Mouse (Mus musculus): ENCODE measurements around the gene Igfbp6. TPM values are rescaled to one million over a fixed set of nuclear protein-coding genes. Genes with fewer than 3 reads are reported as not detected.
"Not testable (repeated sequence)": the region's sequence is repeated elsewhere in the genome, so short reads cannot be mapped to it uniquely, and the experiment has no call there.

Igfbp6 gene
- total RNA-seq, 2 experiments from 2014 or later = 43.4 to 51.3 TPM

DNA sequence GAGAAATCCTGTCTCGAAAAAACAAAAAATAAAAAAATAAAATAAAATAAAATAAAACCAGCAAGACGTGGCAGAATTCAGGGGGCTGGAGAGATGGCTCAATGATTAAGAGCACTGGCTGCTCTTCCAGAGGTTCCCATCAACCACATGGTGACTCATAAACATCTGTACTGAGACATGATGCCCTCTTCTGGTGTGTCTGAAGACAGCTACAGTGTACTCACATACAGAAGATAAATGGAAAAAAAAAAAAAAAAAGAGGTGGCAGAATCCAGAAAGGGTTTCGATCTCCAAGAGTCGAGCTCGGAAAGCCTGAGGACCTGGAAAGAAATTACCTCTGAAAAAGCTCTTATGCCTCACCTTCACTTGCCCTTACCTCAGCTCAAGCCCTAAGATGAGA, 3.0 kb upstream of the Igfbp6 start:
- no peak for DNase-seq

DNA sequence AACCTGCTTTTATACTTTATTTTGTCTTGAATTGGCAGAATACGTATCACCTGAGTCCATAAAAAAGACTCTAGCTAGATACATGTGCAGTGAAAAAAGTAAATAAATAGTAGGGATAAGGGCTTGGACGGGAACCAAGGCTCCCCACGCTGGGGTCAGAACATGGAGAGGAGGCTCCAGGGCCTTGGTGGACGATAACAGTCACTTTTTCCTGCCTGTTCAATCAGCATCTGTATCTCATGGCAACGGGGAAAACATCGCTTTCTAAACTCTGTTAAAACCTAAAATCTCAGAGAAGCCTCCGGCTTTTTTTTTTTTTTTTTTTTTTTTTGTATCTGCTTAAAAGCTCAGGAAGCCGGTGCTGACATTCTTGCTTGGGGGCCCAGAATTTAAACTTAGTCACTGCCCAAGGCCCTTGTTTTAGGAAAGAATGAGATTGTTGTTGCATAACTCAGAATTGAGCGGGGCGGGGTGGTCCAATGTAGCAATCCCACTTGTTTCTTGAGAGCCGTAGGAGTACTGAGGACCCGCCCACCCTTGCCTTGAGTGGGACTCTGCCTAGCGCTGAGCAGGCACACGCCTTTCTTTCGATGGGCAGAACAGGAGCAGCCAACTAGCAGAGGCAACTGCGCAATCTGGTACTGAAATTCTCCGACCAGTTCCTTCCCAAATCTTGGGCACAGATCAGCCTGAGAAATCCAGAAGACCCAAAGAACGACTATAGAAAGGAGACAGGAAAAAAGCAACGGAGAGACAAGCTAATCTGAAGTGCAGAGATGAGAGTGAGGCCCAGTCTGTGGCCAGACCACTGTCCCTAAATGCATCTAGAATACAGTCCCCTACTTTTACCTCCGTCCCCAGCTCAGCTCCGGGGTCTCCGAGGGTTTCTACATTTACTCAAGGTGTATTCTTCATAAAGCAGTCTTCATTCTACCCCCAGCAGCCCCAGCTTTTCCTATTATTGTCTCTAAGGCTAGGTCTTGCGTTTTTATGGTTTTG, 949 bp upstream of the Igfbp6 start:
- no peak for DNase-seq

DNA sequence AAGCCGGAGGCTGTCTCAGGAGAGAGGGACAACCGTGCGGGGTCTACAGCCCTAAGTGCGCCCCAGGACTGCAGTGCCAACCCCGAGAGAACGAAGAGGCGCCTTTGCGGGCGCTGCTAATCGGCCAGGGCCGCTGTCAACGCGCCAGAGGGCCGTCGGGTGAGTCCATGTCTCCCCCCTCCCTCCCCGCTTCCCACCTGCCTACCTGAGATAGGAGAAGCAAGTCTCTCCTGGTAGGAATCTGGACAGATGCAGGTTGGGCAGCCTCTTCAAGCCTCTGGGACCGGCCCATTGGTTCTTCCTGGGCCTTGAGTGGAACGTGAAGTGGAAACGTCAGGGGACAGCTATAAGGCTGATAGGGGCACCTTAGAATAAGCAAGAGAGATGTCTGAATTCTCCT, 564 bp downstream of the Igfbp6 start:
- no peak for DNase-seq

DNA sequence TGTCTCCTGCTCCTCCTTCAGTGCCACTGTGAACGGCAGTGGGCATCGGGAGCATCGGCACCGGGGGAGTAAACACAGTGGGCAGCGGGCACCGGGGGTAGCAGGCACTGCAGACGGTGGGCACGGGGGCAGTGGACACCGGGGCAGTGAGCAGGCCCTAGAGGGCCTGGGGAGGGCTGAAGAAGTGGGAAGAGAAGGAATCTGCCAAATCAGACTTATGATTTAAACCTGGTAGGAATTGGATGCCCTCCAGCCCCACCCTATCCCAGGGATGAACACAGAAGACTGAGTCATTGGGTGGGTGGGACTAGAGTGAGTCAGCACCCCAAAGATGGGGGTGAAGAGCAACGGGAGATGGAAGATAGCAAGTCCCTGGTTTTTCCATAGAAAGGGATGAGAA, 1.2 kb downstream of the Igfbp6 start:
- DNase-seq = peak; percentile 86 to 89

DNA sequence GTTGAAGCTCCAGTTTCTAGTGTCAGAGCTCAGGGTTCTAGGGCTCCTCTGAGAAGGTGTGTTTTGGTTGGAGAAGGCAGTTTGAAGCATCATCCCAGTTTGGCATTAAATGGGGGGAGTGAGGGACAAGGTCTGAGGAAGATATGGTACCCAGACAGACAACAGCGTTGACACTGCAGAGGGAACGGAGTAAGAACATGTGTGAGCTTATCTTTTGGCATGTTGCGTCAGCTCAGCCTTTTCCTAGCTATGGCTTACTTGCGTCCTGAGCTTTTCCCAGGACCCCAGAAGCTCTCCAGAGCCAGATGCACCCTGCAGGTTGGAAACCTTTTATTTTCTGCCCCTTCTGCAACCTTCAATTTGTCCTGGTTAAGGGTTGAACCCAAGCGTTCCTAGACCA, 1.9 kb downstream of the Igfbp6 start:
- DNase-seq = no peak

DNA sequence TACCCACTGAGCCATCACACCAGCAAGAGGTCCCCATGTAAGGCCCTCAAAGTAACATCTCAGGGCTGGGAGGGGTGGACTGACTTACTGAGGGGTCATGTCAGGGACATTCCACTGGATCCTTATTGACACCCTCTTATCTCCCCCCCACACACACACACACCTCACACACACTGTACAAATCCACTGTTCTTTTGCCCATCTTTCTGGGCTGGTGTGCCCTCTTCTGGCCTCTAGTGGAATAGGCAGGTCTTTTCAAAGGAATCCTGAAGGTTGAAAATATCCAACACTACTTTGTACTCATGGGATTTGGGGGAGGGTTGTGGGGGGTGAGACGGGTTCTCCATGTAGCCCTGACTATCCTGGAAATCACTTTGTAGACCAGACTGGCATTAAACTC, 2.7 kb downstream of the Igfbp6 start:
- DNase-seq = peak; percentile 44 to 60

DNA sequence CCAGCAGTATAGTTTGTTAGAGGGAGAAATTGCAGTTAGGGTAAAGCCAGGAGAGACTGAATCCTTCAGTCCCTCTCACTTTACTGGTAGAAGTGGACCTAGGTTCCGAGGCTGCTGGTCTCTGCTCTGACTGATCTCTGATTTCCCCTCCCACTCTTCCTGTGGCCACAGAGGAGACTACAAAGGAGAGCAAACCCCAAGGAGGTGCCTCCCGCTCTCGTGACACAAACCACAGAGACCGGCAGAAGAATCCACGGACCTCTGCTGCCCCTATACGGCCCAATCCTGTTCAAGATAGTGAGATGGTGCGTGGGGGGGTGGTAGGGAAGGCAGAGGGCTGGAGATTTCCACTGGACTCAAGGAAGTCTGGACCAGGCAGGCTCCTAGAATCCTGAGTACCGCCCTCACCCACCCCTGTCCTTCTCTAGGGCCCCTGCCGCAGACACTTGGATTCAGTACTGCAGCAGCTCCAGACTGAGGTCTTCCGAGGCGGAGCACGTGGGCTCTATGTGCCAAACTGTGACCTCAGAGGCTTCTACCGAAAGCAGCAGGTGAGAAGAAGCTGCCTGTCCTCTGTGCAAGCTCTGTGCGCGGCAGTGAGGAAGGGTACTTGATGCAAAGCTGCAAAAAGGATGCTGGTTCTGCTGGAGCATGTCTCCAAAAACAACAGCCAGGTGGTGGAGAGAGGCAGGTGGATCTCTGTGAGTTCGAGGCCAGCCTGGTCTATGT, 3.7 kb downstream of the Igfbp6 start:
- DNase-seq = no peak

DNA sequence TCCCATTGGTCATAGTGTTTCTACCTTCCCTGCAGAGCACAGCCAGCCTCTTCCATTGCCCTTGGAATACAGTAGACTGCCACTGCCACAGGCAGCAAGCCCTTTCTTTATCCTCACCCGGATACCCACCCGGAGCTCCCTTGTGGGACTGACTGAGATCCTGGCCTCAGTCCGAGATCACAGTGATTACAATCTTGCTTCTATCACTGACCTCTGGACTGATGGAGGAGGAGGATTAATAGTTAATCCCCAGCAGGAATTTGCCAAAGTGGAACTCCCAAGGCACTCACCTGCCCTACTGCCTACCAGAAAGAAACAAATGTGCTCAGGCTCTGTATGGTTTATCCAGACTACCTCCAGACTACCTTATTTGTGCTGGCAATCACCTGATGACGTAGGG, 5.4 kb downstream of the Igfbp6 start:
- no peak for DNase-seq

DNA sequence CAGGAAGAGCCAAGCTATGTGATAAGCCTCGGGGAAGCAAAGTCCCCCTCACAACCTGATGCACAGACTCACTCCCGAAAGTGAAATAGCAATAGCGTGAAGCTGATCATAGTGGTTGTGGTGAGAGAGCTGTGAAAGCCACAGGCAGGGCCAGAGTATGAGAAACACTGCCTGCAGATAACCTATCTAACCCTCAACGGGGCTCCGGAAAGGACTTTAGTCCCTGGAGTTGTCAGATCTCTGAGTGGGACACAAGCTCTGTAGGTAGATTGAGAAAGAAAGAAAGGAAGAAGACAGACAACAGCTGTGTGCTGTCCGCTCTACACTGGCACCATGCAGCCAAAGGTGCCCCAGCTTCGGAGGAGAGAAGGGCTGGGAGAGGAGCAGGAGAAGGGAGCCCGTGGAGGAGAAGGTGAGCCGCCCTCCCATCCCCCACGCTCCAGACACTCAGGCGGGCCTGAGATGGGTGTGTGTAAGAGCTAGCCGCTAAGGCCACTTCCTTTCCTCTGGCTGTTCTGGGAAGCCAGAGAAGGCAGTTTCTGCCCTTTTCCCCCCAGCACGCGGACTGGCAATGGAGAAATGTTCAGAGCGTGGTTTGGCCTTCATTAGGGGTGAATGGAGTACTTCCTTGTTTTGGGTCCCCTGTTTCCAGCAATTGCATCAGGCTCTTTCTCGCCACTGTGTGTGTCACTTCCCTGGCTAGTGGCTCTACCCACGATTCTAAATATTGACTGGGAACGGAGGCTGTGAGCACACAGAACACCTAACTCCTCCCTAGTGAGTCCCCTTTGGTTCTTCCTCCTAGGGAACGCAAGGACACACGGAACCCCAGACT, 6.4 kb downstream of the Igfbp6 start, which contains the start of gene Soat2:
Soat2 (plus strand) TSS at position 226 of the 835 bp plus-strand sequence.
- DNase-seq = peak; percentile 35 to 61

DNA sequence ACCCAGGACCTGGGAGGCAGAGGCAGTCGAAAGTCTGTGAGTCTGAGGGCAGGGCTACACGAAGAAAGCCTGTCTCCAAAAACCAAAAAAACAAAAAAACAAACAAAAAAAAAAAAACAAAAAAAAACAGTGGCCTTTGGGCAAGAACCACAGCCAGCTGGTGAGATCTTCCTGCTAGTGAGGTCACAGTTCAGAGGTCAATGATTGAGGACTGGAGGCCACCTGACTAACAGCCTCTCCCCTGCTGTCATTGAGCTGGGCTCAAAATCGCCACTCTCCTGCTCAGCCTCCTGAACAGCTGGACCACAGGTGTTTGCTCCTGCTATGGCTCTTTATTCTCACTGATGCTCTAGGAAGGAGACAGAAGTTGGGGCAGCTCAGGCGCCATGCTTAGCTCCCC, 8.5 kb downstream of the Igfbp6 start:
- DNase-seq = no peak

DNA sequence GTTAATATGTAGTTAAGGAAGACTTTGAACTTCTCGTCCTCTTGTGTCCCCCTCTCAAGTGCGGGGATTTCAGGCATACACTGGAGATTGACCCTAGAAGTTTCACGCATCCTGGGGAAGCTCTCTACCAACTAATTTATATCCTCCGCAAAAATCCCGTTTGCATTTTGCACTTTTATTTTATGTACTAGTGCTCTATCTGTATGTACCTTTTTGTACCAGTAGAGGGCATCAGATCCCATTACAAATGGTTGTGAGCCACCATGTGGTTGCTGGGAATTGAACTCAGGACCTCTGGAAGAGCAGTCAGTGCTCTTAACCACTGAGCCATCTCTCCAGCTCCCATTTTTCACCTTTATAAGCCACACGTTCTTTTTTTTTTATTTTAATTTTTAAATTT, 10.8 kb downstream of the Igfbp6 start:
- not testable (repeated sequence) for DNase-seq

DNA sequence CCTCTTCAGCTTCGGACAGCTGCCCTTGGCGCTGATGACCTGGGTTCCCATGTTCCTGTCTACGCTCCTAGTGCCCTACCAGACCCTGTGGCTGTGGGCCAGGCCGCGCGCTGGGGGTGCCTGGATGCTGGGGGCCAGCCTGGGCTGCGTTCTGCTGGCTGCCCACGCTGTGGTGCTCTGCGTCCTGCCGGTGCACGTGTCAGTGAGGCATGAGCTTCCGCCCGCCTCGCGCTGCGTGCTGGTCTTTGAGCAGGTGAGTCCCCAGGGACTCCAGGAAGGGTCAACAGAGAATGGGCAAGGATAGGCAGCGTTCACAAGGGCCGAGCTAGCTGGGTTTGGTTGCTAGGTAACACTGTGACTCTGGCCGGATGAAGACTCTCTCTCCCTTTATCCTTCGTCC, 12.7 kb downstream of the Igfbp6 start:
- DNase-seq = no peak

DNA sequence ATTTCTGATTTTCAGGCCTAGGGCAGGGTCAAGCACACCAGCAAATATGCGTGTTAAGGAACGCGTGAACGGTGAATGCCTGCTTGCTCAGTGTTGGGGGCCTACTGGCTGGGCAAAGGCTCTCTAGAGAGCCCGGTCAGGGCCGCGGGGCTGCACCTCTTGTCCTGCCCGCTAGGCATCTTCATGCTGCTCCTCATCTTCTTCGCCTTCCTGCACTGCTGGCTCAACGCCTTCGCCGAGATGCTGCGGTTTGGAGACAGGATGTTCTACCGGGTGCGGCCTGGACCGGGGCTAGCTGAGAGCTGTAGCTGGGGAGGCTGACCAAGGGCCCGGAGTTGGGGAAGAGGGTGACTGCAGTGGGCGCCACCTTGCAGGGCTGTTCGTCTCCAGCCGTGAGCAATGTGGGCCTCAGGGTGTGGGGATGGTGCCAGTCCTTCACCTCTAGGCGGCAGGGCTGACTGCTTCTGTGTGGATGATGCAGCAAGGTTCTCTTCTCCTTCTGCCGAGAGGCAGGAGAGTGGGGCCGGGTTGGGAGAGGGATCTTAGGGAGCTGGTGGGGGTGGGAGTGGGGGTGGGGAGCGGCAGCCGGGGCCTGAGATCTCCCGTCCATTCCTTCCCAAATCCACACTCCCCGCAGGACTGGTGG, 16.4 kb downstream of the Igfbp6 start:
- no peak for DNase-seq

DNA sequence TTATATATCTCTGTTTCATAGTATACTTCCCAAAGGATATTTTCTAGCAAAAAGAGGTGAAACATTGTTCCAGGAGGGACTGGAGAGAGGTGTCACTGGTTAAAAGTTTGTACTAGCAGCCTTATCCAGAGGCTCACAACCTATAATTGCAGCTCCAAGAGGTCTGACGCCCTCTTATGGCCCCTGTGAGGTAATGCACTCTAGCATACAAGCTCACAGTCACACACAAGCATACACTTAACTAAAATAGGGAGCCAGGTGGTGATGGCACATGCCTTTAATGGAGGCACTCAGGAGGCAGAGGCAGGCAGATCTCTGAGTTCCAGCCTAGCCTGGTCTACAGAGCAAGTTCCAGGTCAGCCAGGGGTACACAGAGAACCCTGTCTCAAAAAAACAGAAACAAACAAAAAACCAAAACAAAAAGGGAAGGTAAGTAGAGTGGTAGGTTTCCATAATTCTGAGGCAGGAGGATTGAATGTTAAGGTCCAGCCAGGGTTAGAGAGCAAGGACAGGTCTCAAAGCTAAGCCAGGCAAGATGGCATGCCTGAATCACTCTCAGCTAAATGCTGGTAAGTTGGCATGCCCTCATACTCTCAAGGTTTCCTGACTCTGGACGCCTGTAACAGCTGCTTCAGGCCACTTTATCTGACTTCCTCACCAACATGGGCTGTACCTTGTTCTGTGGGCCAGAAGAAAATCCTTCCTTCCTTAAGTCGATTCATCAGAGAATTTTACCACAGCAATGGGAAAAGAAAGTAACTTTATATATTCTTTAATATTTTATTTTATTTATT, 19.9 kb downstream of the Igfbp6 start:
- no peak for DNase-seq

DNA sequence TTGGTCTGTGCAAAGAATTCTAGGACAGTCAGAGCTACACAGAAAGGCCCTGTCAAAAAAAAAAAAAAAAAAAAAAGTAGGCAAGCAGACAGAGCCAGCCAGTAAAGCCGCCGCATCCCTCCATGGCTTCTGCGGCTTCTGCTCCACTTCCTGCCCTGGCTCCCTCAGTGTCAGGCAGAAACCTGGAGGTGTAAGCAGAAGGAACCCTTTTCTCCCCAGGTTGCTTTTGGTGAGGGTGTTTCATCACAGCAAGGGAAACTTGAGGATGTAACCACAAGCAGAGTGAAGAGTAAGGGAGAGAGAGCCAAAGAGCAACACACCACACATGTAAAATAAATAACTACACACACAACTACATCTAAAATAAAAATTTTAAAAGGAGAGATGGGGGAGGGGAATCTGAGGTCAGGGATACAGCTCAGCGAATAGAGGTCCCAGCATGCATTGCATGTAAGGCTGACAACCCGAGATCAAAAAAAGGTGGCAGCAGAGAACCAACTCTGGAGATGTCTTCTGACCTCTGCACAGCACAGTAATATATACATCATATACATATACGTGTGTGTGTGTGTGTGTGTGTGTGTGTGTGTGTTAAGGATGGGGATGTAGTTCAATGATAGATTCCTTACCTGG, 21.4 kb downstream of the Igfbp6 start:
- no peak for DNase-seq

DNA sequence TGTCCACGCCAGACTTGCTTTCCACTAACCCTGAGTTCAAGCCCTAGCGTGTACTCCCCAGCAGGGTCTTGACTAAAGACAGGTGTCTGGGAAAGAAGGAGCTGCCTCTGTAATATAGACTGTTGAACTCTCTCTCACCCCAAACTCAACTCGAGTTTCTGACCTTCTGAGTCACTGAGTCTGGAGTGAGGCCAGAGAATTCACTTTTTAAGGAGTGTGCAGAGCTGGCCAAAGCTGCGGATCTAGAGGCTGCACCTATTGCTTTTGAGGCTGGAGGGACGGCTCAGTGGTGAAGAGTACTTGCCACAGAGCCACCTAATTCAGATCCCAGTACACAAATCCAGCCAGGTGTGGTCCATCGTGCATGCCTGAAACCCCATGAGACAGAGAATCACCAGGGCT, 23.5 kb downstream of the Igfbp6 start:
- peak; percentile 61 to 70 for DNase-seq

DNA sequence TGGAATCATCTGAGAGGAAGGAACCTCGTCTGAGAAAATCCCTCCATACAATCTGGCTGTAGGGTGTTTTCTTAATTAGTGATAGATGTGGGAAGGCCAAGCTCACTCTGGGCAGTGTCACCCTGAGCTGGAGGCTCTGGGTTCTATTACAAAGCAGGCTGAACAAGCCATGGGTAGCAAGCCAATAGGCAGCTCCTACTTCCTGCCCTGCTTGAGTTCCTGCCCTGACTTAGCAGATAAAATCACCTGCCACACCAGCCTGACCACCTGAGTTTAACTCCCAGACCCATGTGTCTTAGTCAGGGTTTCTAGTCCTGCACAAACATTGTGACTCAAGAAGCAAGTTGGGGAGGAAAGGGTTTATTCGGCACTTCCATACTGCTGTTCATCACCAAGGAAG, 24.9 kb downstream of the Igfbp6 start:
- no peak for DNase-seq

DNA sequence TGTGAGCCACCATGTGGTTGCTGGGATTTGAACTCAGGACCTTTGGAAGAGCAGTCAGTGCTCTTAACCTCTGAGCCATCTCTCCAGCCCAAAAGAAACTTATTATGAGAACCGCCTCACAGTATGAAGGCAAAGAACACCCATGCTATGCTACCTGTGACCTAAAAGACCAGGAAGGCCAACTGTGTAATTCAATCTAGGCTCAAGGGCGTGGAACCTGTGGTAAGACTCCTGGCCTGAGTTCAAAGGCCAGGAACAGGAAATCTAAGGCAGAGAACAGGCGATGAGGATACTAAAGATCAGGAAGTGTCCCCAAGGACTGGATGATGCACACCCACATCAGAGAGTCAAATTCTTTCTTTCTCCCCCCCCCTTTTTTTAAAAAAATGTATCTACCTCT, 29.4 kb downstream of the Igfbp6 start:
- DNase-seq = no peak

DNA sequence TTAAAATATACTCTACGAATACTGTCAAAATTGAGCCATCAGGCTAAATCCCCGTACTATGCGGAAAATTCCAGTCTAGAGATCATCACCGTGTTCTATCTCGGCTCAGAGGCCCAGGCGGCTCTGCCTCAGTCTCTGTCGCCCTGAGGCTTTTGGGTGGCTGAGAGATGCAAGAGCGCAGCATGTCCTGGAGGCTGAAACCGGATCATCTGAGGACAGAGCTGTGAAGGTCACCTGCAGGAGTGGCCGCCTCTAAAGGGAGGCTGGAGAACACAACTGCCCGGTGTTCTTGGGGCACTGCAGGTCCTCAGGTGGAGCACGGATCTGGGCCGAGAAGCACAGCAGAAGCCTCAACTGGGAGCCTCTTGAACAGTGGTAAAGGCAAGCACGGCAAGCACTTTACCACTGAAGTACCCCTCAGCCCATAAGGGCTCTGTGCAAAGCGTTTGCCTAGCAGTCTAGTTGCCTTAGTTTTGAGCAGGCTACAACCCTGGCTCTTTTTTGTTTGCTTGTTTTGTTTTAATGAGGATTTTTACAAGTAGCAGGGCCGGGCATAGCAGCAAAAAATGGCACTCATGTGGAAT, 31.7 kb downstream of the Igfbp6 start:
- no peak for DNase-seq

All from adrenal gland, postnatal 36 days (tissue).